Mouse (Mus musculus) CH12.LX (cell line): ENCODE results near the gene Gm43064. TPM values are rescaled to one million over a fixed set of nuclear protein-coding genes. Genes with fewer than 3 reads are reported as not detected.

Experiments used
- DNase-seq: peaks from one replicate; pipeline ENCODE4 v3.0.0-alpha.2; 2013; ENCODE audit errors: extremely low read depth
- H3K27ac ChIP-seq: 2 replicates; pipeline ENCODE4 v1.5.1; 2012; ENCODE audit warnings: low read depth, mild to moderate bottlenecking, control low read depth, moderate library complexity; ENCODE audit not compliant: insufficient read depth
- H3K27me3 ChIP-seq: replicated peaks from 2 replicates; pipeline ENCODE3; 2012; ENCODE audit warnings: inconsistent platforms
- H3K36me3 ChIP-seq, 2 experiments: replicated peaks in 1 of 2; 2 replicates each; pipeline versions ENCODE3 to v1.6.1; 2012; ENCODE audit warnings: inconsistent platforms in 1 of 2, low read length in 1 of 2, mild to moderate bottlenecking in 1 of 2, mixed read lengths in 1 of 2, moderate library complexity in 1 of 2; ENCODE audit not compliant: control insufficient read depth in 1 of 2, insufficient read depth in 1 of 2
- H3K4me1 ChIP-seq, 2 experiments: 2 replicates each; pipeline ENCODE4 v1.6.1; 2012; ENCODE audit warnings: inconsistent platforms in 1 of 2, moderate library complexity in 1 of 2; ENCODE audit not compliant: insufficient read depth in 2 of 2, control insufficient read depth in 1 of 2
- H3K4me2 ChIP-seq: 2 replicates; pipeline ENCODE4 v1.6.1; 2012; ENCODE audit warnings: low read depth, mild to moderate bottlenecking, control low read depth; ENCODE audit not compliant: poor library complexity, insufficient read depth, severe bottlenecking
- H3K4me3 ChIP-seq, 3 experiments: fragments of 150-350 bp in 1 of 3; sonication (generic) in 1 of 3; replicated peaks in 1 of 3; 2 replicates each; pipeline versions ENCODE3 to v1.5.1; 2011 to 2012; ENCODE audit warnings: low read depth in 2 of 3, low read length in 2 of 3, mild to moderate bottlenecking in 2 of 3, moderate library complexity in 2 of 3, control low read depth in 1 of 3, improper control_type of control experiment in 1 of 3, inconsistent platforms in 1 of 3, mixed read lengths in 1 of 3; ENCODE audit not compliant: poor library complexity in 1 of 3
- H3K79me2 ChIP-seq: replicated peaks from 2 replicates; pipeline ENCODE4 v1.6.1; 2012; ENCODE audit warnings: mild to moderate bottlenecking, moderate library complexity; ENCODE audit not compliant: control insufficient read depth, poor library complexity, insufficient read depth, severe bottlenecking; ENCODE audit errors: extremely low read depth
- H3K9ac ChIP-seq: 2 replicates; pipeline ENCODE4 v1.6.1; 2012; ENCODE audit warnings: low read depth, mild to moderate bottlenecking, control low read depth, moderate library complexity; ENCODE audit not compliant: insufficient read depth
- H3K9me3 ChIP-seq: replicated peaks from 2 replicates; pipeline ENCODE3; 2012; ENCODE audit warnings: low read length, inconsistent platforms, mixed read lengths
- BHLHE40 ChIP-seq: IDR thresholded peaks from 2 replicates; pipeline ENCODE4 v1.6.1; 2011; ENCODE audit warnings: mild to moderate bottlenecking, low read depth, low read length, improper control_type of control experiment
- CHD1 ChIP-seq: IDR thresholded peaks from 2 replicates; pipeline ENCODE4 v1.6.1; 2012; ENCODE audit warnings: low read depth, low read length, improper control_type of control experiment, inconsistent platforms
- CTCF ChIP-seq, 2 experiments: IDR thresholded peaks in 1 of 2; conservative IDR thresholded peaks in 1 of 2; 2 replicates each; pipeline ENCODE4 v1.5.1; 2011 to 2012; ENCODE audit warnings: low read depth in 2 of 2, low read length in 2 of 2, improper control_type of control experiment in 1 of 2, inconsistent platforms in 1 of 2, mild to moderate bottlenecking in 1 of 2, moderate library complexity in 1 of 2
- E2F4 ChIP-seq: IDR thresholded peaks from 2 replicates; pipeline ENCODE4 v1.6.1; 2011; ENCODE audit warnings: low read depth, low read length, improper control_type of control experiment; ENCODE audit not compliant: insufficient replicate concordance
- EP300 ChIP-seq: IDR thresholded peaks from 2 replicates; pipeline ENCODE4 v1.6.1; 2011; ENCODE audit warnings: low read length, improper control_type of control experiment
- HCFC1 ChIP-seq: IDR thresholded peaks from 2 replicates; pipeline ENCODE4 v1.6.1; 2012; ENCODE audit warnings: low read depth, mild to moderate bottlenecking, inconsistent platforms, low read length, improper control_type of control experiment
- IRF4 ChIP-seq: IDR thresholded peaks from 2 replicates; pipeline ENCODE4 v1.6.1; 2014; ENCODE audit warnings: low read depth, mild to moderate bottlenecking, inconsistent platforms, low read length, improper control_type of control experiment
- JUN ChIP-seq: IDR thresholded peaks from 2 replicates; pipeline ENCODE4 v1.6.1; 2011; ENCODE audit warnings: low read depth, mild to moderate bottlenecking, low read length, improper control_type of control experiment, moderate library complexity; ENCODE audit not compliant: insufficient read depth
- JUND ChIP-seq: conservative IDR thresholded peaks from 2 replicates; pipeline ENCODE4 v1.6.1; 2011; ENCODE audit warnings: low read depth, low read length, improper control_type of control experiment
- MAFK ChIP-seq: IDR thresholded peaks from 2 replicates; pipeline ENCODE4 v1.6.1; 2011; ENCODE audit warnings: low read length, improper control_type of control experiment; ENCODE audit not compliant: insufficient replicate concordance
- MAX ChIP-seq: IDR thresholded peaks from 2 replicates; pipeline ENCODE4 v1.6.1; 2011; ENCODE audit warnings: low read length, improper control_type of control experiment
- MAZ ChIP-seq: IDR thresholded peaks from 2 replicates; pipeline ENCODE4 v1.6.1; 2012; ENCODE audit warnings: low read depth, mild to moderate bottlenecking, inconsistent platforms, low read length, improper control_type of control experiment, moderate library complexity
- MEF2A ChIP-seq: IDR thresholded peaks from 2 replicates; pipeline ENCODE4 v1.6.1; 2014; ENCODE audit warnings: low read depth, mild to moderate bottlenecking, inconsistent platforms, low read length, improper control_type of control experiment, borderline replicate concordance
- MYC ChIP-seq: IDR thresholded peaks from 2 replicates; pipeline ENCODE4 v1.6.1; 2011; ENCODE audit warnings: low read depth, mild to moderate bottlenecking, improper control_type of control experiment, low read length
- PAX5 ChIP-seq: IDR thresholded peaks from 2 replicates; pipeline ENCODE4 v1.6.1; 2012; ENCODE audit warnings: low read length, inconsistent platforms, mixed read lengths
- POLR2A ChIP-seq: IDR thresholded peaks from 2 replicates; pipeline ENCODE4 v1.6.1; 2011; ENCODE audit warnings: low read depth, mild to moderate bottlenecking, improper control_type of control experiment, low read length
- POLR2AphosphoS2 ChIP-seq: IDR thresholded peaks from 2 replicates; pipeline ENCODE4 v1.6.1; 2011; ENCODE audit warnings: low read depth, low read length, improper control_type of control experiment
- RAD21 ChIP-seq: IDR thresholded peaks from 2 replicates; pipeline ENCODE4 v1.6.1; 2011; ENCODE audit warnings: low read depth, mild to moderate bottlenecking, low read length, improper control_type of control experiment, moderate library complexity
- SIN3A ChIP-seq: IDR thresholded peaks from 2 replicates; pipeline ENCODE4 v1.6.1; 2012; ENCODE audit warnings: low read length, improper control_type of control experiment, inconsistent platforms
- SMC3 ChIP-seq: IDR thresholded peaks from 2 replicates; pipeline ENCODE4 v1.6.1; 2011; ENCODE audit warnings: low read depth, low read length, improper control_type of control experiment
- TBP ChIP-seq: conservative IDR thresholded peaks from 2 replicates; pipeline ENCODE4 v1.6.1; 2011; ENCODE audit warnings: low read depth, low read length, improper control_type of control experiment
- TCF12 ChIP-seq: IDR thresholded peaks from 2 replicates; pipeline ENCODE4 v1.6.1; 2014; ENCODE audit warnings: low read depth, mild to moderate bottlenecking, inconsistent platforms, low read length, improper control_type of control experiment
- USF2 ChIP-seq: conservative IDR thresholded peaks from 2 replicates; pipeline ENCODE4 v1.6.1; 2011; ENCODE audit warnings: low read depth, low read length, improper control_type of control experiment
- ZC3H11A ChIP-seq: IDR thresholded peaks from 2 replicates; pipeline ENCODE4 v1.6.1; 2012; ENCODE audit warnings: low read depth, mild to moderate bottlenecking, inconsistent platforms, low read length, improper control_type of control experiment
- ZKSCAN1 ChIP-seq: IDR thresholded peaks from 2 replicates; pipeline ENCODE4 v1.6.1; 2012; ENCODE audit warnings: low read depth, inconsistent platforms, low read length, improper control_type of control experiment, borderline replicate concordance
- dilution Hi-C: fragments of 300-500 bp; cut with MboI; formaldehyde crosslinking; loops from 2 replicates; pipeline ENCODE4 v1.14.3; 2020; ENCODE audit warnings: low sequenced_read_pairs; ENCODE audit not compliant: extremely low pct_unique_long_range_greater_than_20kb, extremely low pct_ligation_motif_present
- in situ Hi-C: fragments of 300-500 bp; cut with MboI; formaldehyde crosslinking; loops from 3 replicates; pipeline ENCODE4 v1.14.3; 2019; ENCODE audit warnings: low sequenced_read_pairs, low pct_ligation_motif_present, low pct_unique_long_range_greater_than_20kb, mixed read lengths
- polyA plus RNA-seq: library from polyadenylated mRNA; unstranded; fragments of >175 nt; gene quantifications from 2 replicates; pipeline ENCODE4 v1.2.1, GENCODE M21; 2012; ENCODE audit warnings: low read depth; ENCODE audit not compliant: insufficient read length
- total RNA-seq, 2 experiments: library from RNA; depleted of rRNA; stranded (reverse); fragments of 300-350 nt in 1 of 2; fragments of >200 nt in 1 of 2; gene quantifications; 2 replicates each; pipeline ENCODE4 v1.2.3; 2012 to 2014

Gene Gm43064
- total and polyA plus RNA-seq, 3 experiments = 0.91 to 3.1 TPM; not detected in 1

GRCm38 (mm10) chr3:103853804-103854203 lies 44.4 kb downstream of the Gm43064 start:
- H3K4me3 ChIP-seq = no peak overlapping the region
- H3K4me2 ChIP-seq = peak overlapping the region; percentile 100
- in situ Hi-C loops (no loop called here), dilution Hi-C loops (no loop called here)
- H3K27me3 ChIP-seq = no peaks in the 10 kb centered on the region
- H3K27ac ChIP-seq = no peak overlapping the region
- H3K9me3 ChIP-seq = no peaks in the 10 kb centered on the region
- H3K9ac ChIP-seq = peak overlapping the region; percentile 82
- peaks cover 4 to 23% of the 10 kb centered on the region in 2 experiments for H3K36me3 ChIP-seq
- TF ChIP-seq PAX5 (no peak), ZC3H11A (no peak), JUN (no peak), POLR2A (no peak), SMC3 (no peak), E2F4 (no peak), ZKSCAN1 (no peak), BHLHE40 (no peak), MYC (no peak), CTCF (conservative IDR thresholded peaks at IDR 0.05 in 1 of 2, IDR thresholded peaks at IDR 0.05 in 1 of 2; ENCODE audit: low read depth in 2 of 2, low read length in 2 of 2) (no peak), SIN3A (no peak), CHD1 (no peak), MAFK (no peak), HCFC1 (no peak), RAD21 (no peak), USF2 (no peak), MEF2A (no peak), MAX (no peak), TCF12 (no peak), MAZ (no peak)
- H3K79me2 ChIP-seq = peaks cover 17% of the 10 kb centered on the region
- H3K4me1 ChIP-seq = peaks cover 9 to 75% of the 10 kb centered on the region in 2 experiments
- no peak for DNase-seq

- H3K27me3 ChIP-seq = no peaks in the 10 kb centered on the region
- H3K9ac ChIP-seq = peak overlapping the region; percentile 74
- peak overlapping the region; percentile 56 to 77 (median 62) for H3K4me3 ChIP-seq
- TF ChIP-seq EP300 (peak; percentile 38; the same call in 1 of the 2 replicates), BHLHE40 (peak; percentile 40), POLR2AphosphoS2 (0 out of 2 replicates have a peak, but pooled peaks have one; percentile 37), ZC3H11A (no peak), ZKSCAN1 (no peak), TBP (peak; percentile 79), MEF2A (peak; percentile 20; the same call in 1 of the 2 replicates), POLR2A (peak; percentile 63), MAFK (no peak), JUND (peak; percentile 60; the same call in 1 of the 2 replicates), TCF12 (peak; percentile 54; the same call in 1 of the 2 replicates), IRF4 (peak; percentile 87)
- DNase-seq = peak; percentile 74
- H3K4me2 ChIP-seq = peak overlapping the region; percentile 88
- dilution Hi-C loops = no loop called here
- H3K4me1 ChIP-seq = peaks cover 7 to 47% of the 10 kb centered on the region in 2 experiments
- H3K79me2 ChIP-seq = peaks cover 35% of the 10 kb centered on the region
- in situ Hi-C loops = no loop called here
- peaks cover 4 to 18% of the 10 kb centered on the region in 2 experiments for H3K36me3 ChIP-seq
- H3K9me3 ChIP-seq = no peaks in the 10 kb centered on the region
- peak overlapping the region; percentile 96 for H3K27ac ChIP-seq
Observed at GRCm38 (mm10) chr3:103857036-103857805, 47.8 kb downstream of the Gm43064 start.
